Mouse (Mus musculus): ENCODE data around the gene Vmn1r10. TPM values are rescaled to one million over a fixed set of nuclear protein-coding genes. Genes with fewer than 3 reads are reported as not detected.

Gene Vmn1r10
- total RNA-seq (2023; ENCODE audit: inconsistent age), result not detected in 4 replicates

GRCm38 (mm10) chr6:57109154-57109553 lies at the start of gene Vmn1r10:
Vmn1r10 (plus strand) TSS chr6:57109454.

GRCm38 (mm10) chr6:57066487-57066886 lies 42.8 kb upstream of the Vmn1r10 start, which contains the start of gene Vmn1r9:
Vmn1r9 (plus strand) TSS chr6:57066787.

DNA sequence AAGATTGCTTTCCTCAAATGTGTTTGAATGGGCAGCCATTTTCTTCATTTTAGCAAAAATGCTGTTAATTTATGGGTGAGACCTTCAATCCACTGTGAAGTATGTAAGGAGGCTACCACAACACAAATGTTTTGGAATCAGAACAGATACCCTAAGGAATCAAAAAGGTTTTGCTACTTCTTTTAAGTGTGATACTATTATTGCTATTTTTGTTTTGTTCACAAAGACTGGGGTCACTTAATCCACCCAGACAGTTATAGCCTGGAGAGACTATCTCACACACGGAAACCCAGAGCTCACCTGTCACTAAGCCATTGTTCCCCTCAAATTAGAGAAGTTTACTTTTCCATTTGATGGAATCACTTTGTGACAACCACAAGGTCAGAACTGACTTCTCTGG lies 23.9 kb downstream of the Vmn1r10 start, which contains the start of gene Vmn1r11:
Vmn1r11 (plus strand) TSS at position 301 of the 400 bp plus-strand sequence.

DNA sequence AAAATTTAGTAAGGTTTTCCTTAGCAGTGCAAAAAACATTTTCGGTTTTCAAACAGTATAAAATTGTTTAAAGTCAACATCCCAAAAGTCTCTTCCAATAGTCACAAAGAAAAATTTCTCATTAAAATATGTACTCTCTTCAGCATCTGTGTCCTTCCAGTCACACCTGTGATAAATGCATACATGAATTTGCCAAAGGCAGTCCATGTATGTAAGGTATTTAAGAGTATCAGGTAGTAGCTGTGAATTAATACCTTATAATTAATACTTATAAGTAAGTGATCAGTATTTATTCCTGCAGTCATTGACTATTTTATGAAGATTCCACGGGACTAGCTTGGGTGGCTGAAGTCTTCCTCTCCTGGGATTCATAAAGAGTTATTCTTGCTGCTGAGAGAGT lies 47.4 kb downstream of the Vmn1r10 start, which contains the start of gene Vmn1r12:
Vmn1r12 (plus strand) TSS at position 301 of the 400 bp plus-strand sequence.

Other genes starting within 250 kb of the Vmn1r10 start
- 52.4 to 60.6 TPM (median 55.3 TPM) in 4 replicates for gene Nt5c3, start 185.5 kb upstream of the Vmn1r10 start, total RNA-seq (2023; ENCODE audit: inconsistent age)
- gene Vmn1r4, start 185.4 kb upstream of the Vmn1r10 start, total RNA-seq (2023; ENCODE audit: inconsistent age), result 0.35 TPM in 1 of 4 replicates, not detected in the others
- gene Vmn1r5, start 139.2 kb upstream of the Vmn1r10 start, total RNA-seq (2023; ENCODE audit: inconsistent age), result not detected in 4 replicates
- not detected in 4 replicates for gene Vmn1r6, start 112.2 kb upstream of the Vmn1r10 start, total RNA-seq (2023; ENCODE audit: inconsistent age)
- gene Vmn1r7, start 84.1 kb upstream of the Vmn1r10 start, total RNA-seq (2023; ENCODE audit: inconsistent age), result not detected in 4 replicates
- not detected in 4 replicates for gene Vmn1r8, start 77.2 kb upstream of the Vmn1r10 start, total RNA-seq (2023; ENCODE audit: inconsistent age)
- gene Vmn1r9, start 42.7 kb upstream of the Vmn1r10 start, total RNA-seq (2023; ENCODE audit: inconsistent age), result not detected in 4 replicates
- gene Vmn1r11, start 24.0 kb downstream of the Vmn1r10 start, total RNA-seq (2023; ENCODE audit: inconsistent age), result not detected in 4 replicates
- 0.06 TPM in 1 of 4 replicates, not detected in the others for gene Vmn1r12, start 47.5 kb downstream of the Vmn1r10 start, total RNA-seq (2023; ENCODE audit: inconsistent age)
- not detected in 4 replicates for gene Vmn1r13, start 93.8 kb downstream of the Vmn1r10 start, total RNA-seq (2023; ENCODE audit: inconsistent age)
- not detected in 4 replicates for gene Vmn1r14, start 122.2 kb downstream of the Vmn1r10 start, total RNA-seq (2023; ENCODE audit: inconsistent age)
- not detected in 4 replicates for gene Vmn1r15, start 148.5 kb downstream of the Vmn1r10 start, total RNA-seq (2023; ENCODE audit: inconsistent age)
- not detected in 4 replicates for gene Vmn1r16, start 220.0 kb downstream of the Vmn1r10 start, total RNA-seq (2023; ENCODE audit: inconsistent age)

Data from B cell, adult (primary cell).